Mouse (Mus musculus) heart, embryonic 11.5 days (tissue): ENCODE measurements around the gene Pld1. TPM values are rescaled to one million over a fixed set of nuclear protein-coding genes. Genes with fewer than 3 reads are reported as not detected.
A peak's percentile ranks its signal among the peaks of the same experiment; 100 is the strongest.

Experiments
- ATAC-seq: fragments of 200-750 bp; cut with Nextera tagmentation; replicated peaks from 2 replicates; pipeline ENCODE4 v1.8.0; 2017; ENCODE audit warnings: moderate library complexity; ENCODE audit not compliant: insufficient number of reproducible peaks, low FRiP score, low TSS enrichment
- H3K27ac ChIP-seq: fragments of 300-500 bp; sonication (generic); 2 replicates; pipeline ENCODE4 v1.5.1; 2014; ENCODE audit warnings: mild to moderate bottlenecking, low read depth, low read length
- H3K27me3 ChIP-seq: fragments of 300-500 bp; sonication (generic); 2 replicates; pipeline ENCODE4 v1.6.1; 2014; ENCODE audit warnings: mild to moderate bottlenecking, low read length, mixed read lengths; ENCODE audit not compliant: control insufficient read depth, insufficient read depth
- H3K36me3 ChIP-seq: fragments of 300-500 bp; sonication (generic); 2 replicates; pipeline ENCODE4 v1.6.1; 2014; ENCODE audit warnings: mild to moderate bottlenecking, low read length, moderate library complexity, mixed read lengths; ENCODE audit not compliant: control insufficient read depth, insufficient read depth
- H3K4me1 ChIP-seq: fragments of 300-500 bp; sonication (generic); 2 replicates; pipeline ENCODE4 v1.6.1; 2014; ENCODE audit warnings: low read length; ENCODE audit not compliant: control insufficient read depth, insufficient read depth
- H3K4me2 ChIP-seq: fragments of 300-500 bp; sonication (generic); 2 replicates; pipeline ENCODE4 v1.6.1; 2014; ENCODE audit warnings: mild to moderate bottlenecking, moderate library complexity
- H3K4me3 ChIP-seq: fragments of 300-500 bp; sonication (generic); 2 replicates; pipeline ENCODE4 v1.5.1; 2014; ENCODE audit warnings: low read depth, low read length
- H3K9ac ChIP-seq: fragments of 300-500 bp; sonication (generic); 2 replicates; pipeline ENCODE4 v1.6.1; 2014; ENCODE audit warnings: mild to moderate bottlenecking, low read depth, low read length, moderate library complexity
- H3K9me3 ChIP-seq: fragments of 300-500 bp; sonication (generic); replicated peaks from 2 replicates; pipeline ENCODE4 v1.6.1; 2016; ENCODE audit warnings: low read length; ENCODE audit not compliant: control insufficient read depth
- WGBS: fragments of 180-500 bp; shearing (Covaris S2); extraction: QIAGEN DNeasy Blood & Tissue Kit; methylation state at CpG from one replicate; pipeline ENCODE4 v1.1.7; 2014; ENCODE audit not compliant: insufficient replicate concordance; 5-methylcytosine and 5-hydroxymethylcytosine counted together
- polyA plus RNA-seq: library from polyadenylated mRNA; unstranded; fragments of >200 nt; fragmentation: Nextera tagmentation; extraction: Ambion mirVana; gene quantifications from 2 replicates; pipeline ENCODE4 v1.2.1, GENCODE M21; 2014

Pld1 gene
- 5.9 TPM in 2 replicates for polyA plus RNA-seq

- ATAC-seq, result peak; percentile 77
- Histone ChIP-seq H3K4me3 (peak within 1 kb of the TSS; percentile 76), H3K4me2 (peak within 1 kb of the TSS; percentile 82), H3K9ac (peak within 1 kb of the TSS; percentile 83), H3K9me3 (no peaks in the 10 kb centered on the region), H3K27me3 (no peaks in the 10 kb centered on the region), H3K27ac (peak within 1 kb of the TSS; percentile 80), H3K4me1 (peaks cover 5% of the 10 kb centered on the region; the same call in 1 of the 2 replicates), H3K36me3 (no peaks in the 10 kb centered on the region)
- WGBS, result under 1% methylated on average over 61 of the region's 68 CpGs
Observed at GRCm38 (mm10) chr3:27938381-27939323, at the start of gene Pld1. TSS of gene Pld1 (plus strand) at chr3:27938695.

- Histone ChIP-seq H3K9ac (no peak within 1 kb of the TSS), H3K27ac (0 out of 2 replicates have a peak within 1 kb of the TSS, but pooled peaks have one; percentile 58), H3K27me3 (no peaks in the 10 kb centered on the region; the same call in 1 of the 2 replicates), H3K4me3 (no peak within 1 kb of the TSS), H3K9me3 (no peaks in the 10 kb centered on the region), H3K36me3 (no peaks in the 10 kb centered on the region), H3K4me2 (no peak within 1 kb of the TSS), H3K4me1 (peaks cover 7% of the 10 kb centered on the region; the same call in 1 of the 2 replicates)
- ATAC-seq, result no peak
- WGBS, result 61% methylated on average over 8 of the region's 8 CpGs
Observed at GRCm38 (mm10) chr3:27896318-27896892, 42.1 kb upstream of the Pld1 start, which contains the start of gene Tmem212. TSS of gene Tmem212 (minus strand) at chr3:27896368.

GRCm38 (mm10) chr3:27898178-27898577 is 40.3 kb upstream of the Pld1 start:
- H3K4me2 ChIP-seq, result no peak overlapping the region
- peak overlapping the region; percentile 79 for H3K27ac ChIP-seq
- no peaks in the 10 kb centered on the region; the same call in 1 of the 2 replicates for H3K27me3 ChIP-seq
- H3K9ac ChIP-seq, result no peak overlapping the region
- ATAC-seq, result 0 out of 2 replicates have a peak, but pooled peaks have one; percentile 46
- H3K4me1 ChIP-seq, result peaks cover 7% of the 10 kb centered on the region; the same call in 1 of the 2 replicates
- H3K36me3 ChIP-seq, result no peaks in the 10 kb centered on the region
- no peak overlapping the region for H3K4me3 ChIP-seq
- H3K9me3 ChIP-seq, result no peaks in the 10 kb centered on the region
- 47% methylated on average over 10 of the region's 10 CpGs for WGBS

GRCm38 (mm10) chr3:27899012-27899726 is 39.3 kb upstream of the Pld1 start:
- Histone ChIP-seq H3K27me3 (no peaks in the 10 kb centered on the region), H3K27ac (peak overlapping the region; percentile 79), H3K9ac (no peak overlapping the region), H3K4me2 (no peak overlapping the region), H3K36me3 (no peaks in the 10 kb centered on the region), H3K4me3 (no peak overlapping the region), H3K9me3 (no peaks in the 10 kb centered on the region), H3K4me1 (peaks cover 7% of the 10 kb centered on the region; the same call in 1 of the 2 replicates)
- WGBS, result 51% methylated on average over 13 of the region's 13 CpGs
- ATAC-seq, result no peak

GRCm38 (mm10) chr3:27901846-27902245 is 36.6 kb upstream of the Pld1 start:
- H3K9ac ChIP-seq, result no peak overlapping the region
- no peak for ATAC-seq
- H3K27ac ChIP-seq, result no peak overlapping the region
- H3K36me3 ChIP-seq, result no peaks in the 10 kb centered on the region
- peaks cover 20% of the 10 kb centered on the region for H3K4me1 ChIP-seq
- H3K9me3 ChIP-seq, result no peaks in the 10 kb centered on the region
- 84% methylated on average over 6 of the region's 6 CpGs for WGBS
- no peak overlapping the region for H3K4me2 ChIP-seq
- no peaks in the 10 kb centered on the region for H3K27me3 ChIP-seq
- H3K4me3 ChIP-seq, result no peak overlapping the region

- H3K9ac ChIP-seq, result no peak overlapping the region
Observed at GRCm38 (mm10) chr3:27904659-27905330, 33.7 kb upstream of the Pld1 start.

GRCm38 (mm10) chr3:27906647-27907209 is 31.8 kb upstream of the Pld1 start:
- H3K27ac ChIP-seq, result no peak overlapping the region
- no peaks in the 10 kb centered on the region for H3K27me3 ChIP-seq
- no peak overlapping the region for H3K4me3 ChIP-seq
- H3K36me3 ChIP-seq, result no peaks in the 10 kb centered on the region
- 77% methylated on average over 7 of the region's 7 CpGs for WGBS
- H3K4me1 ChIP-seq, result peaks cover 13% of the 10 kb centered on the region
- H3K9me3 ChIP-seq, result peaks cover 6% of the 10 kb centered on the region; the same call in 1 of the 2 replicates
- ATAC-seq, result no peak
- no peak overlapping the region for H3K4me2 ChIP-seq
- H3K9ac ChIP-seq, result no peak overlapping the region

More at GRCm38 (mm10) chr3:27904659-27905330, 33.7 kb upstream of the Pld1 start:
- 23% methylated on average over 13 of the region's 13 CpGs for WGBS
- H3K4me2 ChIP-seq, result peak overlapping the region; percentile 19; the same call in 1 of the 2 replicates
- 0 out of 2 replicates have a peak, but pooled peaks have one; percentile 16 for ATAC-seq
- H3K9me3 ChIP-seq, result peaks cover 6% of the 10 kb centered on the region; the same call in 1 of the 2 replicates
- peak overlapping the region; percentile 80 for H3K27ac ChIP-seq
- H3K27me3 ChIP-seq, result no peaks in the 10 kb centered on the region
- H3K36me3 ChIP-seq, result no peaks in the 10 kb centered on the region
- no peak overlapping the region for H3K4me3 ChIP-seq
- H3K4me1 ChIP-seq, result peaks cover 13% of the 10 kb centered on the region
